Mouse (Mus musculus) forebrain, embryonic 14.5 days (tissue): ENCODE results near the gene Pttg1ip. TPM values are rescaled to one million over a fixed set of nuclear protein-coding genes. Genes with fewer than 3 reads are reported as not detected.

Experiments used
- ATAC-seq: fragments of 200-750 bp; cut with Nextera tagmentation; 2 replicates; pipeline ENCODE4 v1.8.0; 2017; ENCODE audit warnings: mild to moderate bottlenecking, moderate library complexity
- DNase-seq: peaks from one replicate; pipeline ENCODE4 v3.0.0-alpha.2; 2015; ENCODE audit warnings: low spot score
- H3K27ac ChIP-seq: fragments of 300-500 bp; sonication (generic); 2 replicates; pipeline ENCODE4 v1.5.1; 2014; ENCODE audit warnings: low read depth, mild to moderate bottlenecking, control low read depth, low read length, moderate library complexity
- H3K27me3 ChIP-seq: fragments of 300-500 bp; sonication (generic); replicated peaks from 2 replicates; pipeline ENCODE4 v1.6.1; 2014; ENCODE audit warnings: low read length, control low read depth, mixed read lengths; ENCODE audit not compliant: control insufficient read depth, insufficient read depth
- H3K36me3 ChIP-seq: fragments of 300-500 bp; sonication (generic); 2 replicates; pipeline ENCODE4 v1.6.1; 2014; ENCODE audit warnings: low read length, control low read depth; ENCODE audit not compliant: control insufficient read depth, insufficient read depth
- H3K4me1 ChIP-seq: fragments of 300-500 bp; sonication (generic); 2 replicates; pipeline ENCODE4 v1.6.1; 2014; ENCODE audit warnings: antibody characterized with exemption, low read length, control low read depth; ENCODE audit not compliant: control insufficient read depth, insufficient read depth
- H3K4me2 ChIP-seq: fragments of 300-500 bp; sonication (generic); 2 replicates; pipeline ENCODE4 v1.6.1; 2014; ENCODE audit warnings: mild to moderate bottlenecking, control low read depth, low read length
- H3K4me3 ChIP-seq: fragments of 300-500 bp; sonication (generic); 2 replicates; pipeline ENCODE4 v1.5.1; 2014; ENCODE audit warnings: low read depth, low read length, control low read depth
- H3K9ac ChIP-seq: fragments of 300-500 bp; sonication (generic); 2 replicates; pipeline ENCODE4 v1.6.1; 2014; ENCODE audit warnings: mild to moderate bottlenecking, low read length, control low read depth, moderate library complexity
- H3K9me3 ChIP-seq: fragments of 300-500 bp; sonication (generic); replicated peaks from 2 replicates; pipeline ENCODE4 v1.6.1; 2016; ENCODE audit warnings: low read length, control low read depth, mixed read lengths; ENCODE audit not compliant: control insufficient read depth
- WGBS: fragments of 180-500 bp; shearing (Covaris S2); extraction: QIAGEN DNeasy Blood & Tissue Kit; methylation state at CpG from one replicate; pipeline ENCODE4 v1.1.7; 2014; 5-methylcytosine and 5-hydroxymethylcytosine counted together
- polyA plus RNA-seq: library from polyadenylated mRNA; unstranded; fragments of >200 nt; fragmentation: Nextera tagmentation; extraction: Ambion mirVana; gene quantifications from 2 replicates; pipeline ENCODE4 v1.2.1, GENCODE M21; 2014

The Pttg1ip gene
- polyA plus RNA-seq, 1 experiment from 2014 or later, result 74.1 TPM

DNA sequence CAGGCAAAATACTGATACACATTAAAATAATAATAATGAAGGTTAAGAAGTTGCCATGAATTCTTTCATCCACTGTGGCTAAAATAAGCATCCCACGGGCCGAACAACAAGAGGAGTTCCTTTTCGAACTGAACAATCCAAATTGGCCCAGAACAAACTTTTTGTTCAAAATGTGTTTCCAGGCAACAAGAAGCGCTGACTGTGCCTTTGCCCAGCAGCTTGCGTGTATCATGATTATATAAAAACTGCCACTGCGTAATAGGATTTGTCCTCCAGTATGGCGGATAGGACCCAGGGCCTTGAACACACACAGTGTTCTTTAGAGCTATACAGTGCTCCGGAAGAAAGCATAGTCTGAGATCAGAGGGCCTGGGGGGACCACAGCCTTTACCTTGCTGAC lies 27.1 kb downstream of the Pttg1ip start:
- Histone ChIP-seq H3K9me3 (no peaks in the 10 kb centered on the region), H3K36me3 (peaks cover 39% of the 10 kb centered on the region), H3K9ac (no peak overlapping the region), H3K27ac (no peak overlapping the region), H3K27me3 (no peaks in the 10 kb centered on the region), H3K4me2 (no peak overlapping the region), H3K4me3 (no peak overlapping the region), H3K4me1 (peaks cover 12% of the 10 kb centered on the region)
- 95% methylated on average over 8 of the region's 8 CpGs for WGBS
- no peak for DNase-seq
- no peak for ATAC-seq

DNA sequence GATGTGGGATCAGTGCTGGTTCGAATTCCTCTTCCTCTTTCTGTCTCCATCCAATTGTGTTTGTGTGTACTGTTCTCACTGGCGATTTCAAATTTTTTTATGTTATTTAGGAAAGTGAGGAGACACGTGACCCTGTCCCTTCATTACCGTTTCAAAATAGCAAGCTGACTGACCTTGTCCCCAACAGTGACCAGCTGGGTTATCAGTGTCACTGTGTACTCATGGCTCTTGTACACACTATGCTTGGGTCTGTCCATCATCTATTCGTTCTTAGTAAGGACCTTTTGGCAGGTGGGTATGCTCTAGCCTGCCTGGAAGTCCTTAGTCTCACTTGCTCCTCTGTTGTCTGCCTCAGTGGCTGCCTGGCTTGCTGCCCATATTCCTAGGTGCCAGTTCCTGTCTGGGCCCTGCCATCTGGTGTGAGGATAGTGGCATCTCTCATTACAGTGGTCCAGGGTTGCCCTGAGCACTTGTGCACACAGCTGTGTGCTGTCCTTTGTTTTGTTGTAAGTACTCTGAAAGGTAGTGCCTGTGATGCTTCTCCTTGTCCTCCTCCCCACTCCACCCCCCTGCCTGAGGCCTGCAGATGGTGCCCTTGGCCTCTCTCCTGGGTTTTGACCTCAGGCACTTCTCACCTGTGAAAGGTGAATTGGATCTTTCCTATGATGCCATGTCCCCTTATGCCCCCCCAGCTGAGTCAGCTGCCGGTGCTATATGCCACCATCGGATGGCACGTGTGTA lies 28.9 kb downstream of the Pttg1ip start:
- Histone ChIP-seq H3K27me3 (no peaks in the 10 kb centered on the region), H3K36me3 (peaks cover 55% of the 10 kb centered on the region)
- ATAC-seq, result no peak

DNA sequence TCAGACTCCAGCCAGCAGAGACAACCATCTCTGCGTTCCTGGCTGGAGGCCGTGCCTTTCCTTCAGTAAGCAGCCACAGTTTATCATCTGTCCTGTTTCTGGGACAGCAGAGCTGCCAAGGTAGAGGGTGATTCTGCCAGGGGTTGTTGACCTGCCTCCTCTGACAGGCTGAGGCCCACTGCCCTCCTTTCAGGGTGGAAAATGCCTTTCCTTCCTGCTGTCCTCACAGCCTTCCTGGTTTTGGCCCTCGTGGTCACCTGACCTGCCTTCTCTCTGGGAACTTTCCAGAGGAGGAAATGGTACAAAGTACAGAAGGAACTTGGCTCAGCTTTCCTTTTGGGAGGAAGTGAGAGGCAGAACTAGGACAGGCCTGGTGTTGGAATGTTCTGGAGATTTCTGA lies 31.9 kb downstream of the Pttg1ip start:
- Histone ChIP-seq H3K27me3 (no peaks in the 10 kb centered on the region), H3K36me3 (peaks cover 82% of the 10 kb centered on the region), H3K9ac (no peak overlapping the region), H3K4me1 (no peaks in the 10 kb centered on the region), H3K9me3 (no peaks in the 10 kb centered on the region), H3K4me2 (no peak overlapping the region), H3K27ac (no peak overlapping the region), H3K4me3 (no peak overlapping the region)
- DNase-seq (no peak), ATAC-seq (no peak)
- WGBS, result 85% methylated on average over 3 of the region's 3 CpGs

More for the DNA sequence above, 28.9 kb downstream of the Pttg1ip start:
- Histone ChIP-seq H3K9me3 (no peaks in the 10 kb centered on the region), H3K4me1 (peaks cover 12% of the 10 kb centered on the region), H3K4me3 (no peak overlapping the region), H3K9ac (0 out of 2 replicates have a peak overlapping the region, but pooled peaks have one; percentile 5), H3K27ac (no peak overlapping the region), H3K4me2 (no peak overlapping the region)
- DNase-seq, result no peak
- 88% methylated on average over 8 of the region's 8 CpGs for WGBS

DNA sequence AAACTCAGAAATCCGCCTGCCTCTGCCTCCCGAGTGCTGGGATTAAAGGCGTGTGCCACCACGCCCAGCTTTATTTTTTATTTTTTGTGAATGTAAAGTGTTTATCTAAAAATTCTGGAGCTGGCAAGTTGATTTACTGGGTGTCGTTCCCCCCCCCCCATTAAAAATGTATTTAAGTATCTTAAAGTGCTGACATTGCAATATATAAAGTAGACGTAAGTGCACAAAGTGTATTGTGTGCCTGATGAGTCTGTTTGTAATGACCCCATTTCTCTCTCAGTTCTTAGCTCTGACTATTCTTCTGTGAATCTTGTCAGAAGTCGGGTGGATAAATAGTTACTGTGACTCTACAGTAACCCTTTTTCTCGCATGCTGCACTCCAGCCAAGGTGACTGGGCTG lies 34.1 kb downstream of the Pttg1ip start:
- H3K36me3 ChIP-seq, result peaks cover 72% of the 10 kb centered on the region
- WGBS, result 94% methylated on average over 8 of the region's 8 CpGs

DNA sequence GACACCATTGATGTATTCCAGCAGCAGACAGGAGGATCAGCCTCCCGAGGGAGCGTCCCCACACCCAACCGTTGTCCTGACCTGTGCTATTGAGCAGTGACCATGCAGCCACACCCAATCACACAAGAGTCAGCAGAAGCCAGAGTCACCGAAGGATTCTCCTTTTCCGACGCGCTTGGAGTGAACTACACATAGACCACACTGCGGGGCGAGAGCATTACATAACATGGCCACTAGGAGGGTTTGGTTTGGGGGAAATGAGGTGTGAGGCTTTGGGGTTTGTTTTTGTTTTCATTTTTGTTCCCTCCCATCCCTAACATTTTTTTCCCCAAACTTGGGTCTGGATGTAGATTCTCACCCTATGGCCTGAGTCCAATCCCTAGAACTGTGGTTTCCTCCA lies 34.6 kb downstream of the Pttg1ip start:
- Histone ChIP-seq H3K4me1 (no peaks in the 10 kb centered on the region), H3K4me3 (no peak overlapping the region), H3K27me3 (no peaks in the 10 kb centered on the region), H3K9me3 (no peaks in the 10 kb centered on the region), H3K9ac (no peak overlapping the region), H3K27ac (no peak overlapping the region), H3K4me2 (no peak overlapping the region), H3K36me3 (peaks cover 66% of the 10 kb centered on the region)
- no peak for ATAC-seq
- no peak for DNase-seq
- WGBS, result 95% methylated on average over 9 of the region's 9 CpGs

More for the DNA sequence above, 34.1 kb downstream of the Pttg1ip start:
- no peak for DNase-seq
- no peak overlapping the region for H3K4me2 ChIP-seq
- no peak overlapping the region for H3K27ac ChIP-seq
- H3K9ac ChIP-seq, result no peak overlapping the region
- H3K9me3 ChIP-seq, result no peaks in the 10 kb centered on the region
- H3K4me1 ChIP-seq, result no peaks in the 10 kb centered on the region
- no peak overlapping the region for H3K4me3 ChIP-seq
- no peak for ATAC-seq
- no peaks in the 10 kb centered on the region for H3K27me3 ChIP-seq

DNA sequence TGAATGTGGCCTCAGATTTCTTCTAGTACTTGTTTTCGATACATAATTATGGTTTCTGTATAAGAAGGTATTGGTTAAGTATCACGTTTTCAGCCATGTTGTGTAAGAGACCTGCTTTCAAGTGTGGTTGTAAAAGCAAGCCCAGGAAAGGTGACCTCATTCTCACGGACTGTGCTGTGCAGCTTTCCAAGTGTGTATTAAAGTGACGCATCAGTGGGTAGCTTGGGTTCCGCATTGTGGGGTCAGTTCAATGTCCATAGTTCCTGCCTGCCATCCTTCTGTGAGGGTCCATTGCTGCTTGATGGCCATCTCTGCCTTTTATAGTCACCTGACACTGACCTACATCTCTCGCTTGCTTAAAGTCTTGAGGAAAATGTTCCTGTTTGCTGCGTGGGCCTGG lies 35.4 kb downstream of the Pttg1ip start:
- H3K4me1 ChIP-seq, result peaks cover 3% of the 10 kb centered on the region; the same call in 1 of the 2 replicates
- H3K27ac ChIP-seq, result no peak overlapping the region
- ATAC-seq (no peak), DNase-seq (no peak)
- WGBS, result 90% methylated on average over 7 of the region's 7 CpGs
- no peaks in the 10 kb centered on the region for H3K9me3 ChIP-seq
- no peak overlapping the region for H3K4me3 ChIP-seq
- no peaks in the 10 kb centered on the region for H3K27me3 ChIP-seq
- H3K9ac ChIP-seq, result no peak overlapping the region
- peaks cover 59% of the 10 kb centered on the region for H3K36me3 ChIP-seq
- H3K4me2 ChIP-seq, result no peak overlapping the region

DNA sequence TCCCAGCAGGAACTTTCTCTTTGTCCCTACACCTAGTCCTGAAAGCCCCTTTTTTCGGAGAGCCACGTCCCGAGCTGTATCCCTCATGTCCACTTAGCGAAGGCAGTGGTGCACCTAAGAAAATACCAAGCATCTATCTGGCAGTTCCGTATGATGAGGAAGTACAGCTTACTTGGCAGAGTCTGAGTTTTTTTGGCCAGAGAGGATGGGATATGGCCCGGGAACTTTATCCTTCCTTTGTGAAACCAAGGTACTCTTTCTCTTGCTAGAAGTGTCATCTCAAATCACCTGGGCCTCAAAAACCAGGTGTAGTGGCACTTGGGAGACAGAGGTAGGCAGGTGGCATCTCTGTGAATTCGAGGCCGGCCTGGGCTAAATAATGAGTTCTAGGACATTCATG lies 40.0 kb downstream of the Pttg1ip start:
- 71% methylated on average over 8 of the region's 8 CpGs for WGBS
- peak overlapping the region; percentile 60 for H3K4me2 ChIP-seq
- H3K9ac ChIP-seq, result peak overlapping the region; percentile 97
- H3K36me3 ChIP-seq, result peaks cover 20% of the 10 kb centered on the region
- peak overlapping the region; percentile 82 for H3K27ac ChIP-seq
- H3K4me1 ChIP-seq, result peaks cover 22% of the 10 kb centered on the region
- H3K4me3 ChIP-seq, result peak overlapping the region; percentile 89
- ATAC-seq (no peak), DNase-seq (no peak)
- no peaks in the 10 kb centered on the region for H3K9me3 ChIP-seq
- H3K27me3 ChIP-seq, result no peaks in the 10 kb centered on the region

DNA sequence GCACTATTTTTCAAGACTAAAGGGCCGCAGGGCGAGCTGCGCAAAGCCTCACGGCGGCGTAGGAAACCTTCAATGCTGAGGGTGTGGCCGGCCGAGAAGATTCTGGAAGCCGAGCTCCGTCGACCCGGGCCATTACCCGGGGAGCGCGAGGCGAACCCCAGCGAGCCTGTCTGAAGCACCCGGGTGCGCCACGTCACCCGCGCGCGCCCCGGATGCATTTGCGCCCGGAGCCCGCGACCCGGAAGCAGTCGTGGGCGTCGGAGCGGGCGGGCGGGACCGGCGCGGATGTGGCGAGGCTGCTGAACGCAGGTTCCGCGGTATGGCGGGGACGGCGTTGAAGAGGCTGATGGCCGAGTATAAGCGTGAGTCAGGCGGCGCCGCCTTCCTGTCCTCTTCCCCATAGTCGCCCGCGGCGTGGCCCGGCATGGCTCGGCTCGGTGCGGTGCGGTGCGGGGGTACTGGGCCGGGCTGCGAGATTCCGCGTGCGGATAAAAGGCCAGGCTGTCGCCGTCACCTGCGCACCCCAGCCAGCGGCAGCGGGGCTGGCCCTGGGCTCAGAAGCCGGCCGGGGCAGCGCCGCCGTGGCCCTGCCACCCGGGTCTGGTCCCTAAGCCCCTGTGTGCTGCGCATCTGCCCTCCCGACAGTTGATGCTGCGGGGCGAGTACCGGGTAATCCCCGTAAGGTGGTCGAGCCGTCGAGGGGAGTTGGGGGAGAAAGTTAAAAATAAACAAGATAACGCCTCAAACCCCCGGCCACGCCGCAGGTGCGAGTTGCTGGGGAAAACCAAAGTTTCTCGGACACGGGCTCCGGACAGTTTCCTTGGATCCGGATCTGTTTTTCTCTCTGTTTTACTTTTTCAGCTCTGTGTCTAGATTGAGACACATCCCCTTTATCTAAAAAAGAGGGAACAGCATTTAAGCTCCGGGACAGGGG lies 40.8 kb downstream of the Pttg1ip start, which contains the start of gene Ube2g2:
Gene Ube2g2 (plus strand): TSS at position 221 of the 934 bp plus-strand sequence.
- DNase-seq (peak; percentile 93), ATAC-seq (peak; percentile 94)
- Histone ChIP-seq H3K9ac (peak within 1 kb of the TSS; percentile 97), H3K36me3 (peaks cover 12% of the 10 kb centered on the region), H3K4me3 (peak within 1 kb of the TSS; percentile 89), H3K4me1 (peaks cover 22% of the 10 kb centered on the region), H3K27me3 (no peaks in the 10 kb centered on the region), H3K4me2 (peak within 1 kb of the TSS; percentile 60), H3K9me3 (no peaks in the 10 kb centered on the region), H3K27ac (peak within 1 kb of the TSS; percentile 82)
- WGBS, result under 1% methylated on average over 90 of the region's 96 CpGs
